34 mouse cellular contexts compared by ENCODE assay signal in the genomic region with DNA sequence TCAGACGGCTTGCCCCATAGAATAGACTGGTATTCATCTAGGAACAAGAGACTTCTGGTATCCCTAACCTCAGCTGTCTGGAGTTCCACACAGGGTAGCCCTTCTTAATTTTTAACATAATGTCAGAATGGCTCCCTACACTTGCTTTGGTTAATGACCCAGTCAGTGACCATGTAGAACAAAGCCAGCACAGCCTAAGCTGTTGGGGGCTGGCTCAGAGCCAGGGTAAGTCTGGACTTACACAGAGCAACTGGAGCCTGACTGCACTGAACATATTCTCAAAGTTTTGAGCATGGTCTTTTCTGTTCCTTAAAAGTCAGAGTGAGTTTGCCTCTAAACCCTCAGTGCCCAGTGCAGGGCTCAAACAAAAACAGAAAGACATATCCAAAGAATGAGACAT.
DNase-seq lines count a peak whose midpoint lies in the region; ATAC-seq lines count a peak whose summit lies in the region.
"Had no signal": no experiment of that assay in that cellular context is flagged by ENCODE, and none has a peak within 500 bp of the region (broad histone marks: within the 10 kb centered on the region; RNA-seq: fewer than 3 reads in every experiment).

No protein-coding gene starts in this region.

- no peaks in the 10 kb centered on the region for H3K4me1 ChIP-seq in forebrain, embryonic 15.5 days
- no peaks in the 10 kb centered on the region for H3K4me1 ChIP-seq in forebrain, embryonic 11.5 days (replicated peaks; ENCODE audit: control insufficient read depth, insufficient read depth, low read length)
- no peaks in the 10 kb centered on the region for H3K4me1 ChIP-seq in kidney, embryonic 14.5 days (ENCODE audit: control insufficient read depth, insufficient read depth, low read length)
- H3K4me1 ChIP-seq: embryonic facial prominence, embryonic 13.5 days; heart, embryonic 13.5 days; hindbrain, embryonic 15.5 days; intestine, embryonic 15.5 days; limb, embryonic 10.5 days; liver, embryonic 15.5 days; lung, embryonic 15.5 days; neural tube, embryonic 13.5 days had no signal

- H3K4me2 ChIP-seq in forebrain, embryonic 15.5 days (replicated peaks) = no peak overlapping the region
- H3K4me2 ChIP-seq in forebrain, embryonic 11.5 days (ENCODE audit: low read depth, low read length, severe bottlenecking) = no peak overlapping the region
- H3K4me2 ChIP-seq in kidney, embryonic 14.5 days (replicated peaks; ENCODE audit: low read depth, low read length) = no peak overlapping the region
- H3K4me2 ChIP-seq: embryonic facial prominence, embryonic 13.5 days; heart, embryonic 13.5 days; hindbrain, embryonic 15.5 days; intestine, embryonic 15.5 days; liver, embryonic 15.5 days; lung, embryonic 15.5 days; neural tube, embryonic 13.5 days had no signal

- H3K4me3 ChIP-seq in forebrain, embryonic 15.5 days = no peak overlapping the region
- H3K4me3 ChIP-seq in forebrain, embryonic 11.5 days (ENCODE audit: low read depth, low read length) = no peak overlapping the region
- no peak overlapping the region for H3K4me3 ChIP-seq in kidney, embryonic 14.5 days (ENCODE audit: low read length)
- H3K4me3 ChIP-seq: embryonic facial prominence, embryonic 13.5 days; erythroblast, embryonic 14.5 days; heart, embryonic 13.5 days; hindbrain, embryonic 15.5 days; intestine, embryonic 15.5 days; left cerebral cortex, adult 2 months; limb, embryonic 10.5 days; liver, embryonic 15.5 days; lung, embryonic 15.5 days; myocyte; neural tube, embryonic 13.5 days had no signal

- intact Hi-C loops in left cerebral cortex, postnatal 4 days (cut with DNase I) = no loop called here
- intact Hi-C loops in left cerebral cortex, postnatal 36 days (cut with DNase I) = no loop called here

- ATAC-seq in forebrain, embryonic 15.5 days (replicated peaks) = 0 out of 2 replicates have a peak, but pooled peaks have one; percentile 41
- ATAC-seq in forebrain, embryonic 11.5 days (replicated peaks; ENCODE audit: low FRiP score) = no peak
- ATAC-seq in kidney, embryonic 14.5 days (ENCODE audit: low FRiP score, low TSS enrichment) = peak; percentile 72; the same call in 1 of the 2 replicates
- no peak for ATAC-seq in frontal cortex, adult (ENCODE audit: low TSS enrichment)
- ATAC-seq: activated CD4-positive, CD25-positive, alpha-beta regulatory T cell, adult 4 months; forebrain, embryonic 16.5 days; intestine, embryonic 15.5 days; midbrain, embryonic 16.5 days had no signal

- no peak overlapping the region for H3K9ac ChIP-seq in forebrain, embryonic 15.5 days (replicated peaks)
- no peak overlapping the region for H3K9ac ChIP-seq in forebrain, embryonic 11.5 days (ENCODE audit: low read length)
- no peak overlapping the region for H3K9ac ChIP-seq in kidney, embryonic 14.5 days (ENCODE audit: low read depth, low read length)
- H3K9ac ChIP-seq: embryonic facial prominence, embryonic 13.5 days; heart, embryonic 13.5 days; hindbrain, embryonic 15.5 days; intestine, embryonic 15.5 days; liver, embryonic 15.5 days; lung, embryonic 15.5 days; neural tube, embryonic 13.5 days had no signal

- no peak overlapping the region for H3K27ac ChIP-seq in forebrain, embryonic 15.5 days (replicated peaks)
- no peak overlapping the region for H3K27ac ChIP-seq in forebrain, embryonic 11.5 days (ENCODE audit: low read depth, low read length)
- H3K27ac ChIP-seq in kidney, embryonic 14.5 days (ENCODE audit: low read depth, low read length) = no peak overlapping the region
- H3K27ac ChIP-seq: embryonic facial prominence, embryonic 13.5 days; heart, embryonic 13.5 days; hindbrain, embryonic 15.5 days; intestine, embryonic 15.5 days; left cerebral cortex, adult 2 months; limb, embryonic 10.5 days; liver, embryonic 15.5 days; lung, embryonic 15.5 days; macrophage; neural tube, embryonic 13.5 days; stomach, postnatal 0 days had no signal

- no peak for DNase-seq in forebrain, embryonic 11.5 days (ENCODE audit: low spot score)
- peak; percentile 17 for DNase-seq in left cerebral cortex, postnatal 4 days
- DNase-seq in left cerebral cortex, postnatal 36 days (ENCODE audit: low spot score in 2 of 2) = no peak
- DNase-seq in kidney, postnatal 14 days = peak; percentile 8
- DNase-seq: adrenal gland, adult 8-10 months; B cell, adult 2 months; cerebellum, postnatal 25 days; gastrocnemius, postnatal 14 days; heart, adult 18-20 months; heart, postnatal 14 days; liver; thymus, adult 2 months; thymus, postnatal 4 days had no signal

- no peaks in the 10 kb centered on the region for H3K36me3 ChIP-seq in forebrain, embryonic 15.5 days
- no peaks in the 10 kb centered on the region for H3K36me3 ChIP-seq in forebrain, embryonic 11.5 days (ENCODE audit: control insufficient read depth, insufficient read depth, low read length)
- no peaks in the 10 kb centered on the region for H3K36me3 ChIP-seq in kidney, embryonic 14.5 days (ENCODE audit: control insufficient read depth, insufficient read depth, low read length)
- H3K36me3 ChIP-seq: embryonic facial prominence, embryonic 13.5 days; G1E; heart, embryonic 13.5 days; hindbrain, embryonic 15.5 days; intestine, embryonic 15.5 days; limb, embryonic 10.5 days; liver, embryonic 15.5 days; lung, embryonic 15.5 days; neural tube, embryonic 13.5 days had no signal

- H3K9me3 ChIP-seq in forebrain, embryonic 15.5 days = no peaks in the 10 kb centered on the region
- peaks cover 3% of the 10 kb centered on the region; the same call in 1 of the 2 replicates for H3K9me3 ChIP-seq in forebrain, embryonic 11.5 days (ENCODE audit: control insufficient read depth, low read length)
- H3K9me3 ChIP-seq in kidney, embryonic 14.5 days (ENCODE audit: control insufficient read depth, low read length) = no peaks in the 10 kb centered on the region
- H3K9me3 ChIP-seq: hindbrain, embryonic 15.5 days; intestine, embryonic 15.5 days; limb, embryonic 10.5 days; lung, embryonic 15.5 days; neural tube, embryonic 13.5 days had no signal

- no peaks in the 10 kb centered on the region for H3K27me3 ChIP-seq in forebrain, embryonic 15.5 days
- no peaks in the 10 kb centered on the region for H3K27me3 ChIP-seq in forebrain, embryonic 11.5 days (ENCODE audit: control insufficient read depth, insufficient read depth, low read length)
- H3K27me3 ChIP-seq in kidney, embryonic 14.5 days (ENCODE audit: control insufficient read depth, insufficient read depth, low read length) = no peaks in the 10 kb centered on the region
- H3K27me3 ChIP-seq: CH12.LX; embryonic facial prominence, embryonic 13.5 days; heart, embryonic 13.5 days; hindbrain, embryonic 15.5 days; intestine, embryonic 15.5 days; liver, embryonic 15.5 days; lung, embryonic 15.5 days; neural tube, embryonic 13.5 days had no signal

- 62% methylated on average over 1 of the region's 1 CpGs for WGBS in forebrain, embryonic 15.5 days
- WGBS in forebrain, embryonic 11.5 days = 84% methylated on average over 1 of the region's 1 CpGs
- 92% methylated on average over 1 of the region's 1 CpGs for WGBS in kidney, embryonic 14.5 days

Comparison
In these comparisons a context has a peak if more than half of its experiments do, and no peak if none do; other contexts are left out.
1. ATAC-seq: peak in forebrain, embryonic 15.5 days (single experiment) and kidney, embryonic 14.5 days (single experiment); none in forebrain, embryonic 11.5 days (single experiment) and frontal cortex, adult (single experiment).
2. DNase-seq: peak in left cerebral cortex, postnatal 4 days (single experiment) and kidney, postnatal 14 days (single experiment); none in forebrain, embryonic 11.5 days (single experiment) and left cerebral cortex, postnatal 36 days (0 of 2).